Mouse (Mus musculus): ENCODE data around the gene Fignl2. TPM values are rescaled to one million over a fixed set of nuclear protein-coding genes. Genes with fewer than 3 reads are reported as not detected.
A peak's percentile ranks its signal among the peaks of the same experiment; 100 is the strongest.

The Fignl2 gene
- total and polyA plus RNA-seq, 2 experiments = 1.8 to 6.4 TPM

DNA sequence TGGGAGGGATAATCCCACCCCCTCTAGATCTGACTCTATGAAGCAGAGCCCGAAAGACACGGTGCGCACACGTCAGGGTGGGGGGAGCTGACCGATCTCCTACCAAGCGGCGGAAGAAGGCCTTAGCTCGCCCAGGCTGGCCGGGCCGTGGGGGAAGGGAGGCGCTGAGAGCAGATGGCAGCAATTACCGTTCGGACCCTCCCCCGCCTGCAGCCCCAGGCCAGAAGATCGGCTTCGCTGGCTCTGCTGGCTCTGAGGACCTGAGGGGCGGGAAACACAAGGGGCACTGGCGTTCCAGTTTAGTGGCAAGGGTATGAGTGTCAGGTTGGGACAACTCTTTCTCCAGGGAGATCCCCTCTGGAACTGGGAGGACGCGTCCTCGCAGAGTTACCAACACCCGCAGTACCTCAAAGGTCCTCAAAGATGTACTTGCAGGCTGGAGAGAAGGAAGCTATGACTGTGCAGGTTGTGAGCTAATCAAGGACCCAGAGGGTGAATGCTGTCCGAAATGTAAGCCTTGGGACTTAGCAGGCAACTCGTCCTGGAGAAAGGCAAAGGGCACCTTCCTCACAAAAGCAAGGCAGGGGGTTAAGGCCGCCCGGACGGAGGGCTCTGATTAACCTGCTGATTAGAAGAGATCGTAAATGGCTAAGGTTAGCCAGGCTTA lies 19.8 kb upstream of the Fignl2 start:
- Histone ChIP-seq H3K27me3 (ENCODE audit: control insufficient read depth, insufficient read depth, low read length) (no peaks in the 10 kb centered on the region), H3K4me3 (ENCODE audit: insufficient read depth, low read depth, low read length) (no peak overlapping the region), H3K79me2 (ENCODE audit: control insufficient read depth, insufficient read depth, low read length) (no peaks in the 10 kb centered on the region), H3K4me1 (ENCODE audit: control insufficient read depth, insufficient read depth, low read length) (no peaks in the 10 kb centered on the region), H3K36me3 (ENCODE audit: control insufficient read depth, insufficient read depth, low read length) (no peaks in the 10 kb centered on the region), H3K9ac (ENCODE audit: low read depth, low read length) (no peak overlapping the region), H3K27ac (replicated peaks; ENCODE audit: insufficient read depth, low read depth, low read length) (no peak overlapping the region)
- WGBS = 43% methylated on average over 28 of the region's 28 CpGs
- TF ChIP-seq POLR2A (IDR thresholded peaks at IDR 0.05; ENCODE audit: extremely low read depth, insufficient read depth, low read length) (no peak), CTCF (IDR thresholded peaks at IDR 0.05; ENCODE audit: low read depth, low read length) (no peak)
- no peak for DNase-seq (ENCODE audit: extremely low read depth, low read depth, low spot score)

DNA sequence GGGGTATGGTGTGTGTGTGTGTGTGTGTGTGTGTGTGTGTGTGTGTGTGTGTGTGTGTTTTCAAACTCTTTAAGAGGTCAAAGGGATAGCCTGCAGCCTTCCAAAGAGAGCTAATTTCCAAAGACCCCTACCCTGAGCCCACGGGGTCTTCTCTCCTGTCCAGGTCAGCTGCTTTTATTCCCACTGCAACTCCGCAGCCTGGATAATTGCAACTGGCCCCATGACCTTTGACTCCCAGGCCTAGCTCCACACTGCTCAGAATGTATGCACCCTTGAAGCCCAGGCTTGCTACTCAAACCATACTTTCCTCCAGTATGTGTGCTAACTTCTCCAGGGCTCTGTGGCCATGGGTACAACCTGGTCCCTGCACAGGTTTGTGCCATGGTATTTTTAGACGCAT lies 17.0 kb upstream of the Fignl2 start:
- Histone ChIP-seq H3K27ac (replicated peaks; ENCODE audit: insufficient read depth, low read depth, low read length) (no peak overlapping the region), H3K36me3 (ENCODE audit: control insufficient read depth, insufficient read depth, low read length) (no peaks in the 10 kb centered on the region), H3K4me1 (ENCODE audit: control insufficient read depth, insufficient read depth, low read length) (peaks cover 11% of the 10 kb centered on the region), H3K9ac (ENCODE audit: low read depth, low read length) (no peak overlapping the region), H3K4me3 (ENCODE audit: insufficient read depth, low read depth, low read length) (no peak overlapping the region), H3K27me3 (ENCODE audit: control insufficient read depth, insufficient read depth, low read length) (no peaks in the 10 kb centered on the region), H3K79me2 (ENCODE audit: control insufficient read depth, insufficient read depth, low read length) (no peaks in the 10 kb centered on the region)
- DNase-seq (ENCODE audit: extremely low read depth, low read depth, low spot score) = no peak
- TF ChIP-seq CTCF (IDR thresholded peaks at IDR 0.05; ENCODE audit: low read depth, low read length) = no peak
- no peak for TF ChIP-seq POLR2A (IDR thresholded peaks at IDR 0.05; ENCODE audit: extremely low read depth, insufficient read depth, low read length)
- 60% methylated on average over 3 of the region's 3 CpGs for WGBS

DNA sequence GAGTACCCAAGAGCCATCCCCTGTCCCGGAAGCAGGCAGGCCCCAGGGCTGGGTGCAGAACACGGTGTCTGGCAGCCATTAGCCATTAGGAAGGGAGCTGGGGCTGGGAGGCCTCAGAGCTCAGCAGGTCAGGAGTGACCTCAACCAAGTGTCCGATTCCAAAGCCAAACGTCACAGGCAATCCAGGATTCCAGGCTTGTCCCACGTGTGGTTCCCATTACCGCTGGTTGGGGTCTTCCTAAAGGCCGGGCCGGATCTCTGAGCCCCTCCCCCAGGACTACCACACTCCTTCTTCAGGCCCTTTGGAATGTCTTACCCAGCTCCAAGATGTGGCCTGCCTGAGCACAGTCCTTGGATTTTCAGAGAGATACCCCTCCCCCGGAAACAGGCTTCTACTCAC lies 16.6 kb upstream of the Fignl2 start:
- 88% methylated on average over 9 of the region's 9 CpGs for WGBS
- Histone ChIP-seq H3K9ac (ENCODE audit: low read depth, low read length) (no peak overlapping the region), H3K27me3 (ENCODE audit: control insufficient read depth, insufficient read depth, low read length) (no peaks in the 10 kb centered on the region), H3K79me2 (ENCODE audit: control insufficient read depth, insufficient read depth, low read length) (no peaks in the 10 kb centered on the region), H3K4me1 (ENCODE audit: control insufficient read depth, insufficient read depth, low read length) (peaks cover 11% of the 10 kb centered on the region), H3K36me3 (ENCODE audit: control insufficient read depth, insufficient read depth, low read length) (no peaks in the 10 kb centered on the region), H3K27ac (replicated peaks; ENCODE audit: insufficient read depth, low read depth, low read length) (no peak overlapping the region), H3K4me3 (ENCODE audit: insufficient read depth, low read depth, low read length) (no peak overlapping the region)
- TF ChIP-seq POLR2A (IDR thresholded peaks at IDR 0.05; ENCODE audit: extremely low read depth, insufficient read depth, low read length) = no peak
- TF ChIP-seq CTCF (IDR thresholded peaks at IDR 0.05; ENCODE audit: low read depth, low read length) = no peak
- no peak for DNase-seq (ENCODE audit: extremely low read depth, low read depth, low spot score)

DNA sequence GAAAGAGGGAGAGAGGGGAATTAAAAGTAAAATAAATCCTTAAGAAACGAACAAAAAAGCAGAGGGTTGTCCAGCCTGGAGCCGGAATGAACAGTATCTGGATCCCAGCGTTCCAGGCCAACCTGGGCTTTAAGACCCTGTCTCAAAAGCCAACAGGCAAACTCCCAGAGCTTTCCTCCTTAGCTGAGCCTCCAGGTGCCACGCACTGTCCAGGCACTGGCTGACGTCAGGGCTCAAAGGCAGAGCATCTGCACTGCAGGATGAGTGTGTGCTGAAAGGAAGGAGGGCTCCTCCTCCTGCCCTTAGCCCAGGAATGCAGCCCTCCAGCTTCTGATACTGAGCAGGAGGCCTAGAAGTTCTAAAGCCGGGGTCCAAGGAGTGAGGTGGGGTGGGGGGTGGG lies 15.6 kb upstream of the Fignl2 start:
- Histone ChIP-seq H3K4me1 (ENCODE audit: control insufficient read depth, insufficient read depth, low read length) (peaks cover 11% of the 10 kb centered on the region), H3K36me3 (ENCODE audit: control insufficient read depth, insufficient read depth, low read length) (no peaks in the 10 kb centered on the region), H3K27me3 (ENCODE audit: control insufficient read depth, insufficient read depth, low read length) (no peaks in the 10 kb centered on the region), H3K4me3 (ENCODE audit: insufficient read depth, low read depth, low read length) (no peak overlapping the region), H3K27ac (replicated peaks; ENCODE audit: insufficient read depth, low read depth, low read length) (no peak overlapping the region), H3K79me2 (ENCODE audit: control insufficient read depth, insufficient read depth, low read length) (no peaks in the 10 kb centered on the region), H3K9ac (ENCODE audit: low read depth, low read length) (no peak overlapping the region)
- TF ChIP-seq CTCF (IDR thresholded peaks at IDR 0.05; ENCODE audit: low read depth, low read length) = no peak
- no peak for TF ChIP-seq POLR2A (IDR thresholded peaks at IDR 0.05; ENCODE audit: extremely low read depth, insufficient read depth, low read length)
- no peak for DNase-seq (ENCODE audit: extremely low read depth, low read depth, low spot score)
- WGBS = 95% methylated on average over 6 of the region's 6 CpGs

DNA sequence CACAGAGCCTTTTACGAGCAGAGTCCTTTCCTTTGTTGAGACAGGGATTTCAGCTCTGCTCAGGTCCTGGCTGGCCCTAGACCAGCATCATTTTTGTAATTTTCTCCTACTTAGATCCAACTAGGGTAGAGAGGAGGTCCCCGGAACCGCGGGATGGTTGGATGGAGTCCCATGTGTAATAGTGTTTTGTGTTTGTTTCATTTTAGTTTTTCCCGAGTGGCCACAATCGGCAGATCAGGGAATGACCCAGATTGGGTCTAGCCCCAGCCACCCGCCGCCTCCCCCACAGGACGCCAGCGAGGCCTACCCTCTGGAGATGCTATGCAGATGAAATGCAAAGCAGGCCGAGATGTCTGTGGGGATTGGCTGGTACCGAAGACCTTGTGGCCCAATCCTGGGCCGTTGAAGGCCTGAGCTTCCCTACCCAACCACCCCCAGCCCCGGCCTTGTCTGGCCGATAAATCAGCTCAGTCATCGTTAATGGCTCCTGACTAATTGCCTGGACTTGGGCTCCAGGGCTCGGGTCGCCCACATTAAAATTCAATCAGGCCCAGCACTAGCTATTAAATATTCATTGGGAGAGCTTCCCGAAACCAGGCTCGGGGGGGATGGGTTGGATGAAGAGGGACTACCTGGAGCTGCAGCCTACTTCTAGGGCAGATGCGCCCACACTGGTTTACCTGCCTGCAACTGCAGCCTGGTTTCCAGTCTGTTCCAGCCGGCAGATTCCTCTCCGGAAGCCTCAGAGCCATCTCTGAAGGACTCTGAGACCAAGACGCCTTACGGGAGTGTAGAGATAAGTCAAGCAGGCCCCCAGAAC lies 14.7 kb upstream of the Fignl2 start:
- no peaks in the 10 kb centered on the region for H3K79me2 ChIP-seq (ENCODE audit: control insufficient read depth, insufficient read depth, low read length)
- DNase-seq (ENCODE audit: extremely low read depth, low read depth, low spot score) = peak; percentile 52
- WGBS = 59% methylated on average over 25 of the region's 25 CpGs
- H3K4me3 ChIP-seq (ENCODE audit: insufficient read depth, low read depth, low read length) = no peak overlapping the region
- no peak overlapping the region for H3K27ac ChIP-seq (replicated peaks; ENCODE audit: insufficient read depth, low read depth, low read length)
- H3K36me3 ChIP-seq (ENCODE audit: control insufficient read depth, insufficient read depth, low read length) = no peaks in the 10 kb centered on the region
- H3K9ac ChIP-seq (ENCODE audit: low read depth, low read length) = no peak overlapping the region
- H3K4me1 ChIP-seq (ENCODE audit: control insufficient read depth, insufficient read depth, low read length) = peaks cover 11% of the 10 kb centered on the region
- TF ChIP-seq CTCF (IDR thresholded peaks at IDR 0.05; ENCODE audit: low read depth, low read length) (no peak), POLR2A (IDR thresholded peaks at IDR 0.05; ENCODE audit: extremely low read depth, insufficient read depth, low read length) (no peak)
- H3K27me3 ChIP-seq (ENCODE audit: control insufficient read depth, insufficient read depth, low read length) = no peaks in the 10 kb centered on the region

Data from liver, adult 2 months (tissue).